Mouse (Mus musculus): ENCODE data around the gene Asf1a. TPM values are rescaled to one million over a fixed set of nuclear protein-coding genes. Genes with fewer than 3 reads are reported as not detected.
A peak's percentile ranks its signal among the peaks of the same experiment; 100 is the strongest.

Asf1a gene
- total and polyA plus RNA-seq, 3 experiments = 4.5 to 56.9 (median 50.2) TPM

GRCm38 (mm10) chr10:53581087-53581486 is 15.5 kb upstream of the Asf1a start:
- DNase-seq (ENCODE audit: low spot score) (no peak), ATAC-seq (ENCODE audit: extremely low read depth, insufficient number of reproducible peaks, low FRiP score, poor library complexity, severe bottlenecking) (no peak)
- no peak overlapping the region for H3K4me3 ChIP-seq (ENCODE audit: low read depth, low read length)
- H3K9me3 ChIP-seq (replicated peaks) = no peaks in the 10 kb centered on the region
- H3K27me3 ChIP-seq (ENCODE audit: insufficient read depth, low read length) = no peaks in the 10 kb centered on the region
- TF ChIP-seq GATA2 (IDR thresholded peaks at IDR 0.05; ENCODE audit: borderline replicate concordance, low read depth, low read length) (no peak), TAL1 (conservative IDR thresholded peaks at IDR 0.05; ENCODE audit: low read depth, low read length) (no peak), GATA1 (IDR thresholded peaks at IDR 0.05; ENCODE audit: borderline replicate concordance, low read length) (no peak), CTCF (IDR thresholded peaks at IDR 0.05; ENCODE audit: low read depth, low read length) (no peak), POLR2AphosphoS5 (IDR thresholded peaks at IDR 0.05; ENCODE audit: insufficient replicate concordance, low read depth, low read length) (no peak)
- H3K36me3 ChIP-seq (replicated peaks) = no peaks in the 10 kb centered on the region
- no peaks in the 10 kb centered on the region for H3K4me1 ChIP-seq (ENCODE audit: insufficient read depth, low read depth, low read length)

- Histone ChIP-seq H3K9me3 (replicated peaks) (no peaks in the 10 kb centered on the region), H3K27me3 (ENCODE audit: insufficient read depth, low read length) (no peaks in the 10 kb centered on the region), H3K36me3 (replicated peaks) (peaks cover 8% of the 10 kb centered on the region), H3K4me3 (ENCODE audit: low read depth, low read length) (no peak overlapping the region), H3K4me1 (ENCODE audit: insufficient read depth, low read depth, low read length) (no peaks in the 10 kb centered on the region)
- TF ChIP-seq GATA1 (IDR thresholded peaks at IDR 0.05; ENCODE audit: borderline replicate concordance, low read length) = no peak
- TF ChIP-seq GATA2 (IDR thresholded peaks at IDR 0.05; ENCODE audit: borderline replicate concordance, low read depth, low read length) = no peak
- TF ChIP-seq POLR2AphosphoS5 (IDR thresholded peaks at IDR 0.05; ENCODE audit: insufficient replicate concordance, low read depth, low read length) = no peak
- TF ChIP-seq TAL1 (conservative IDR thresholded peaks at IDR 0.05; ENCODE audit: low read depth, low read length) = no peak
- TF ChIP-seq CTCF (IDR thresholded peaks at IDR 0.05; ENCODE audit: low read depth, low read length) = no peak
- ATAC-seq (ENCODE audit: extremely low read depth, insufficient number of reproducible peaks, low FRiP score, poor library complexity, severe bottlenecking) (no peak), DNase-seq (ENCODE audit: low spot score) (no peak)
These were observed 10.8 kb upstream of the Asf1a start for GRCm38 (mm10) chr10:53585777-53586176.

GRCm38 (mm10) chr10:53595744-53596676 is 547 bp upstream of the Asf1a start:
- Histone ChIP-seq H3K4me1 (ENCODE audit: insufficient read depth, low read depth, low read length) (peaks cover 8% of the 10 kb centered on the region; the same call in 1 of the 2 replicates), H3K9me3 (replicated peaks) (no peaks in the 10 kb centered on the region), H3K36me3 (replicated peaks) (peaks cover 3% of the 10 kb centered on the region), H3K27me3 (ENCODE audit: insufficient read depth, low read length) (no peaks in the 10 kb centered on the region), H3K4me3 (ENCODE audit: low read depth, low read length) (peak overlapping the region; percentile 62)
- ATAC-seq (ENCODE audit: extremely low read depth, insufficient number of reproducible peaks, low FRiP score, poor library complexity, severe bottlenecking) (peak; percentile 45), DNase-seq (ENCODE audit: low spot score) (no peak)
- no peak for TF ChIP-seq GATA2 (IDR thresholded peaks at IDR 0.05; ENCODE audit: borderline replicate concordance, low read depth, low read length)
- no peak for TF ChIP-seq POLR2AphosphoS5 (IDR thresholded peaks at IDR 0.05; ENCODE audit: insufficient replicate concordance, low read depth, low read length)
- no peak for TF ChIP-seq GATA1 (IDR thresholded peaks at IDR 0.05; ENCODE audit: borderline replicate concordance, low read length)
- TF ChIP-seq CTCF (IDR thresholded peaks at IDR 0.05; ENCODE audit: low read depth, low read length) = no peak
- no peak for TF ChIP-seq TAL1 (conservative IDR thresholded peaks at IDR 0.05; ENCODE audit: low read depth, low read length)

- H3K36me3 ChIP-seq (replicated peaks) = peaks cover 8% of the 10 kb centered on the region
- no peak for ATAC-seq (ENCODE audit: extremely low read depth, insufficient number of reproducible peaks, low FRiP score, poor library complexity, severe bottlenecking)
- H3K4me1 ChIP-seq (ENCODE audit: insufficient read depth, low read depth, low read length) = peaks cover 8% of the 10 kb centered on the region; the same call in 1 of the 2 replicates
- peak; percentile 5 for DNase-seq (ENCODE audit: low spot score)
- no peaks in the 10 kb centered on the region for H3K27me3 ChIP-seq (ENCODE audit: insufficient read depth, low read length)
- no peaks in the 10 kb centered on the region for H3K9me3 ChIP-seq (replicated peaks)
- H3K4me3 ChIP-seq (ENCODE audit: low read depth, low read length) = peak overlapping the region; percentile 75
- no peak for TF ChIP-seq GATA2 (IDR thresholded peaks at IDR 0.05; ENCODE audit: borderline replicate concordance, low read depth, low read length)
- TF ChIP-seq GATA1 (IDR thresholded peaks at IDR 0.05; ENCODE audit: borderline replicate concordance, low read length) = no peak
These were observed 744 bp downstream of the Asf1a start for GRCm38 (mm10) chr10:53597121-53597881.

DNA sequence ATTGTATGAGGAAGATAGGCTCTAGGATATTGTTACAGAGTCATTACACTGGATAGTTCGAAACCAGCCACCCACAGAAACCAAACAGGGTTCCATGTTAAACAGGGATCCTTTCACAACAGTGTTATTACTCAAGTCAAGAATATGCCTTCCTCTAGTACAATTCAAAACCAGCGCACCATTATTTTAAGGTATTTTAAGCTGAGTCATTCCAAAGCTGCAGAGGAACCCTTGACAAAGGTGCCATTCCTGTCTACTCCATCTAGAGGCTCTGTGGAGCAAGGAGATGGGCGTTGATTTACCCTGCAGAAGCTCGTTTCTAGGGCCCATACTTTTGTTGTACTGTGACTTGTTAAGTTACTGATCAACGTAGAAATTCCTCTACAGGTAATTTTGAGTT is 2.3 kb downstream of the Asf1a start:
- no peak for TF ChIP-seq GATA2 (IDR thresholded peaks at IDR 0.05; ENCODE audit: borderline replicate concordance, low read depth, low read length)
- TF ChIP-seq CTCF (IDR thresholded peaks at IDR 0.05; ENCODE audit: low read depth, low read length) = no peak
- TF ChIP-seq POLR2AphosphoS5 (IDR thresholded peaks at IDR 0.05; ENCODE audit: insufficient replicate concordance, low read depth, low read length) = no peak
- no peak for TF ChIP-seq TAL1 (conservative IDR thresholded peaks at IDR 0.05; ENCODE audit: low read depth, low read length)
- TF ChIP-seq GATA1 (IDR thresholded peaks at IDR 0.05; ENCODE audit: borderline replicate concordance, low read length) = no peak

DNA sequence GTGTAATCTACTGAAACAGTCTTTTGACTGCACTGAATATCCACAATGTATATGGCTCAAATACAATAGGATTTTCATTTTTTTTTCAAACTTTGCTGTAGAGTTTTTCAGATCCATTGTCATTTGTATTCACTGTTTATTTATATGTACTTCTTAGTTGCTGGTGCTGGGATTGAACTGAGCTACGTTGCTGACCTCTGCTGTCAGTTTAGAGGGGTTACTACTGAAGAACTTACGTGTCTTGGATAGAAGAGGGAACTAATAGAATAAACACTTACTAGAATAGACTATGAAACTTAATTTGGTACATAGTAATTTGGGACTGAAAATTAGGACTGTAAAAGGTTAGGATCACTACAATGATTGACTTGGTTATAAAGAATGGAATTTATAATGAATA is 8.8 kb downstream of the Asf1a start:
- TF ChIP-seq TAL1 (conservative IDR thresholded peaks at IDR 0.05; ENCODE audit: low read depth, low read length) (no peak), GATA2 (IDR thresholded peaks at IDR 0.05; ENCODE audit: borderline replicate concordance, low read depth, low read length) (no peak), CTCF (IDR thresholded peaks at IDR 0.05; ENCODE audit: low read depth, low read length) (no peak), GATA1 (IDR thresholded peaks at IDR 0.05; ENCODE audit: borderline replicate concordance, low read length) (no peak), POLR2AphosphoS5 (IDR thresholded peaks at IDR 0.05; ENCODE audit: insufficient replicate concordance, low read depth, low read length) (no peak)
- no peaks in the 10 kb centered on the region for H3K27me3 ChIP-seq (ENCODE audit: insufficient read depth, low read length)
- ATAC-seq (ENCODE audit: extremely low read depth, insufficient number of reproducible peaks, low FRiP score, poor library complexity, severe bottlenecking) (no peak), DNase-seq (ENCODE audit: low spot score) (no peak)
- H3K4me1 ChIP-seq (ENCODE audit: insufficient read depth, low read depth, low read length) = no peaks in the 10 kb centered on the region
- H3K36me3 ChIP-seq (replicated peaks) = peaks cover 47% of the 10 kb centered on the region
- H3K4me3 ChIP-seq (ENCODE audit: low read depth, low read length) = no peak overlapping the region
- no peaks in the 10 kb centered on the region for H3K9me3 ChIP-seq (replicated peaks)

More for the DNA sequence above, 2.3 kb downstream of the Asf1a start:
- Histone ChIP-seq H3K4me3 (ENCODE audit: low read depth, low read length) (no peak overlapping the region; the same call in 1 of the 2 replicates), H3K9me3 (replicated peaks) (no peaks in the 10 kb centered on the region), H3K4me1 (ENCODE audit: insufficient read depth, low read depth, low read length) (peaks cover 8% of the 10 kb centered on the region; the same call in 1 of the 2 replicates), H3K36me3 (replicated peaks) (peaks cover 15% of the 10 kb centered on the region), H3K27me3 (ENCODE audit: insufficient read depth, low read length) (no peaks in the 10 kb centered on the region)
- DNase-seq (ENCODE audit: low spot score) (peak; percentile 6), ATAC-seq (ENCODE audit: extremely low read depth, insufficient number of reproducible peaks, low FRiP score, poor library complexity, severe bottlenecking) (0 out of 2 replicates have a peak, but pooled peaks have one; percentile 30)
